Mouse (Mus musculus): ENCODE measurements around the gene Entpd2. TPM values are rescaled to one million over a fixed set of nuclear protein-coding genes. Genes with fewer than 3 reads are reported as not detected.

Gene Entpd2
- total RNA-seq (2015; ENCODE audit: low replicate concordance) (not detected in 2 replicates), total RNA-seq (2017; ENCODE audit: low replicate concordance) (not detected in 2 replicates)

DNA sequence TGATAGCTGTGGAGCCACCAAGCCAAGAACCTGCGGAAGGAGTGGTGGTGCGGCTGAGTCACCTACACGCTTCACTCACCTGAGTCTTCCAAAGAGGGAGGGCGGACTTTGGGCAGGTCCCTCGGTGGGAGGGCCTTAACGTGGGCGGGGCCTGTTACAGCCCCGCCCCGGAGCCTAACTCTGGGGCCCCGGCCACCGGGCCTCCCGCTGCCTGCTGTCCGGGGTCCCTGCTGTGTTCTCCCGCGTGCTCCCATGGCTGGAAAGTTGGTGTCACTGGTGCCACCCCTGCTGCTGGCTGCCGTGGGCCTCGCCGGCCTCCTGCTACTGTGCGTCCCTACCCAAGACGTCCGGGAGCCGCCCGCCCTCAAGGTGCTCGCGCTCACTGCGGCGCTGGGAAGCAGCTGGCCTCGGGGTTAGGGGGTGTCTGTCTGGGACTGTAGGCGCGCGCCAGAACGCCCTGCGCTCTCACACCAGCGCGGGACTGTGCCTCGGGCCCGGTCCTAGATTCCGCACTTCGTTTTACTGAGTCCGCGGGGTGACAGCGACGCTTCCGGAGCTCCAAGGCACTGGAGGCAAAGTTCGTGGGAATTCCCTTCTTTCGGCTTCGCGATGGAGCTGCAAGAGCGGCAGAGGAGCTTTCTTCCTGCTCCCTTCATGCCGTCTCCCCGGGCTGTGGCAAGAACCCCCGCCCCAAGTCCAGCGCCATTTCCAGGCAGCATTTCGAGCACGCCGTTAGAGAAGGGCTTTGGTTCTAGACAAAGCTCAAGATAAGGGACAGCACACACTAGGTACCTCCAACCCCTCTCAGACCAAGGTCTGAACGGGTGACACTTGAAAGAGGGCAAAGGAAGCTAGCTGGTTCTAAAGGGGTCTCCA lies at the start of gene Entpd2:
Gene Entpd2 (plus strand): TSS at position 154 of the 876 bp plus-strand sequence.
- no peak for ATAC-seq (replicated peaks; ENCODE audit: low FRiP score, poor library complexity, severe bottlenecking)

DNA sequence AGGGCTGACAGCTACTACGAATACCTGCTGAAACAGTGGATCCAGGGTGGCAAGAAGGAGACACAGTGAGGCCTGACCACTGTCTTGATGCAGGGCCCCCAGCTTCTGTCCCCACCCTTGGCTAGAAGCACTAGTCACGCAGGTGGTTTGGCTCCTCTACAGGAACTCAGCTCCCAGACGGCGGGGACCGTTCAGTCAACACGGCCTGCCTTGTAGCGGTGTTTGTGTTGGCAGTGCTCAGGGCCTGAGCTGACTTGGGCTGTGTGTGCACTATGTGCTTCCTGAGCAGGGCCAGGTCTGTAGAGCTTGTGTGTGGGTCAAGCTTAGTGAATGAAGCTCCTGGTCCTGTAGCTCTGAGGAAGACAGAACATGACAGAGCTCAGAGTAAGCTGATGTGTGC lies 47.5 kb upstream of the Entpd2 start:
- no peak for ATAC-seq (replicated peaks; ENCODE audit: low FRiP score, poor library complexity, severe bottlenecking)

DNA sequence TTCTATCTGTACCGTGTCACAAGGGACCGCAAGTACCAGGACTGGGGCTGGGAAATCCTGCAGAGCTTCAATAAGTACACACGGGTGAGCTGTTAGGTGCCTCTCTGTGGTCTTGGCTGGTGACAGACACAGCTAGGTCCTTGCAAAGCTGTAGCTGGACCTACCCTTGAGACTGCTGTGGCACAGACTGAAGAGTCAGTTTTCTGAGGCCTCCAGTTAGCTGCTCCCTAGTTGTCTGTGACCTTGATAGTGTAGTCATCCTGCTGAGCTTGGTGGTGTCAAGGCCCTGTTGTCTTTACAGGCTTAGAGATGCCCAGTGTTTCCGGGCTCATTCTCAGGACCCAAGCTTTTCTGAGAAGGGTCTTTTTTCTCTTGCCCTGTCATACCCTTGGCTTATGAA lies 46.2 kb upstream of the Entpd2 start:
- no peak for ATAC-seq (replicated peaks; ENCODE audit: low FRiP score, poor library complexity, severe bottlenecking)

DNA sequence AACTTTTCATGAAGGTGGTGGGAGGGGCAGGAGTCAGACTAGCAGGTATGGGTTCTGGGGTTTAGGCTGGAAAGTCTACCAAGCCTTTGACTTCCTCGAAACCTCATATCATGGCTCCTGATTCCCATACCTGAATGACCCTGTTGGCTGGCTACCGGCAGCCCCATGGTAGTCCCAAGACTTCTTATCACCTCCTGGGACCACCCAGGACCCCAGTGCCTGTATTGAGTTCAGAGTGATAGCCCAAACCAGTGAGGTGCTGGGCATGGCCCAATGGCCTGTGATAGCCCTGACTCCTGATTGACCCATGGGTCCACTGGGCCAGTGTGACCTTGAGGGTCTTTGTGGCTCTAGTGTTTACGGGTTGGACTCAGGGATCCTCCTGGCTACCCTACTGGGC lies 45.0 kb upstream of the Entpd2 start:
- ATAC-seq (replicated peaks; ENCODE audit: low FRiP score, poor library complexity, severe bottlenecking): no peak

DNA sequence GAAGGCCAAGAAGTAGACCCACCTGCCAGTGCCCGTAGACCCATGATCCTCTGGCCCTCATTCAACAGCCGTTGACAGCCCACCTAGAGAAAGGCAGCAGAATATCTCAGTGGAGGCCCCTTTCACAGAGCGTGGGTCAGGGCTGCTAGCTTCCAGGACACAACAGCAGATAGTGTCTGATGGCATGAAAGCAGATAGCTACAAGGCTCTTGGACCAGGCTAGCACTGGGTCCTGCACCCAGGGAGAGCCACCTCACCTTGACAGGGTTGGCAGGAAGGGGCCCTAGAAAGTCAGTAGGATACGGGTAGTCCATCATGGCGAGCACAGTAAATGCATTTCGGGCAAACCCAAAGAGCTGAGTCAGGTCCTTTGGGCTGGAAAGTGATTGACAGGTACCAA lies 41.5 kb upstream of the Entpd2 start:
- no peak for ATAC-seq (replicated peaks; ENCODE audit: low FRiP score, poor library complexity, severe bottlenecking)

DNA sequence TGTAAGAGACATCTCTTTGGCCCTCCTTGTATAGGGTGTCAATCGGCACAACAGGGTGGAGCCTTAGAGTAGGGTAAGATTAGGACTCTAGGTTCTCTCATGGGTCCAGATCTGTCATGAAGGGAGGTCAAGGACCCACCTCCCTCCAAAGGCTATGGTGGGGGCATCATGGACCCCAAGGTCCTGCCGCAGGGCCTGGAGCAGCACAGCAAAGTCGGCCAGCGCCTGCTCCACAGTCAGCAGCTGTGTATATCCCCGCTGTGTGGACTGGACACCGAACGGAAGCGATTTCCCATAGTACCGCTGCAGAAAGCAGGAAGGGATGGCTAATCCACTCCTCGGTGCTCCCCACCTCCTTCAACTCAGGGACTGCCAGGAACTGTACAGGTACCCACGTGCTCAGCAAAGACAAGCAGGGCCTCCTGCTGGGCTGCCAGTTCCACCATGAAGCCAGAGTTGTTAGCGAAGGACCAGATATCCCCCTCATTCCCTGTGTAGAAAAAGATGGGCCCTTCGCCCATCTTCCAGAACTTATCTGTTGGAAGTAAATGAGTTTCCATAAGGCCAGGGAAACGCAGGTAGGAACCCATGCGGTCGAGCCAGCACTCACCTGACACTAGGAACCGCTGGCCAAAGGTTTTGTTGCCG lies 40.1 kb upstream of the Entpd2 start:
- ATAC-seq (replicated peaks; ENCODE audit: low FRiP score, poor library complexity, severe bottlenecking): no peak

DNA sequence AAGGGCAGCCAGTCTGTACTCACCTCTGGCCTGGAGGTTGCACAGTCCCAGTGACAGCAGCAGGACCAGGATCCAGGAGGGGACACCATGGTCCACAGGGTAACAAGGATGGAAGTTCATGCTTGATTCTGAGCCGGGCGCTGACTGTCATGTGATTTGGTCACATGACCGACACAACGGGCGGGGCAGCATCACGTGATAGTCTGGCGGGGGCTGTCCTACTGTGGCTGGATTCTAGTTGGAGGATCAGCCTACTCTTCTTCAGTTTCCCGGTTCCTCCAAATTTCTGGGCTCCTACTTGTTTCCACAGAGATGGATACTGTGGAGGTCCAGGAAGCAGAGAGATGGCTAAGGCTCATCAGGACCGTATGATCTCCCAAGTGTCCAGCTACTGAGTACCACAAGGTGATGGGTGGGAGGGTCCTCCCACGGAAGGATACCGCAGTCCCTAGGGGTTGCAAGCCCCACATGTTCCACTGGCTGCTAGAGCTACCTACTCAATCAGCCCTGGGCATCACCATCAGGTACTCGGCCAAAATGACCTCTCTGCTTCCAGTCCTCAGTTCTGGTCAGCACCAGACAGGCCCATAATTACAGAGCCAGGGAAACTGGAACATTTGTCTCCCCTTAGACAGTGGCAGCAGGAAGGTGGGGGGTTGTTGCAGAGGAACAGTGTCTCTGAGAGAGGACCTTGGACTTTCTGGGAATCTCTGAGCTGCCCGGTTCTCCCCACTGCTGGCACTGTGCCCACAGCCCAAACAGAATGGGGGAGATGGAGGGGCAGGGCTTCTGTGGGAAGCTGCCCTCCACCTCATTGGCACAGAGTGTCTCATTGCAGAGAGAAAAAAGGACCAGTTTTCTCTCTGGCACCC lies 39.2 kb upstream of the Entpd2 start, which contains the start of gene Dpp7:
Gene Dpp7 (minus strand): TSS at position 152 of the 872 bp plus-strand sequence.
- peak; percentile 84 for ATAC-seq (replicated peaks; ENCODE audit: low FRiP score, poor library complexity, severe bottlenecking)

DNA sequence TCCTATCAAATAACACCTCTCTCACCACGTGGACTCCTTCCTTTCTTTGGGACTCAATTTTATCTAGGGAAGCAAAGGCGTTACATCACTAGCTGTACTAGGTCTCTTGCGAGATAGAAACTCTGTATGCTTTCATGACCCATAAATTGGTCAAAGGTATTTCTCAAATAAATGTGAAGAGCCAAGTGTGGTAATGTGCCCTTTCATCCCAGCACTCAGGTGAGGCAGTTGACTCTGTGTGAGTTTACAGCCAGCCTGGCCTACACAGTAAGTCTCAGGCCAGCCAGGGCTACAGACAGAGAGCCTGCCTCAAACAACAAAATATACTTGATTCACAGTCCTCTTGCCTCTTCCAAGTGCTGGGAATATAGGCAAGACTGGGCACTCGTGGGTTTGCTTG lies 35.8 kb upstream of the Entpd2 start:
- no peak for ATAC-seq (replicated peaks; ENCODE audit: low FRiP score, poor library complexity, severe bottlenecking)

DNA sequence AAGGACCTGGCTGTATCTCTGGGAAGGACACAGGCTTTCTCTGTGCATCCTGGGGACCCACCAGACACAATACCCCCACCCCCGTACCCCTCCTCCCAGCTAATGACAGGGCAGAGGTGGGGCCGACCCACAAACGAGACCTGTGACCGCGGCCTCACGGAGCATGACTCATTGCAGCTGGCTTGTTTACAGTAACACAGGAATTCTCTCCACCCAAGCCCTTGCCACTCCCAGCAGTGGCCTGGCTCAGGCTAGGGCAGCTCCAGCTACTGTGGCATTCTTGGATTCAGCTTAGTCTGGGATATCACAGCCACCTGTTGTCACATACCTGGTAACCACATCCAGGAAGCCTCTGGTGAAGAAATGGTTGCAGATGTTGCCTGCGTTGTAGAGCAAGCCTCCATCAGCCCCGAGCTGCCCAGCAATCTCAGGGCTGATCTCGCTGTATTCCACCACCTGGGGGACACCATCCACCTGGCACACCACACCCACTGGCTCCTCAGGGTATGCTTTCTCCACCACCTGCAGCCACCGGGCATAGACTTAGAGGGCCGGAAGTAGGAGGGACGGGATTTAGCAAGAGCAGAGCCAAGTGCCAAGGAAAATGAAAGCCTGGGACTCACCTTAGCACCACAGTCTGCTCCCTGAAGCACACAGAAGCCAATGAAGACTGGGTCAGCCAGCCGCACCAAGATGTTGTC lies 32.0 kb upstream of the Entpd2 start:
- no peak for ATAC-seq (replicated peaks; ENCODE audit: low FRiP score, poor library complexity, severe bottlenecking)

DNA sequence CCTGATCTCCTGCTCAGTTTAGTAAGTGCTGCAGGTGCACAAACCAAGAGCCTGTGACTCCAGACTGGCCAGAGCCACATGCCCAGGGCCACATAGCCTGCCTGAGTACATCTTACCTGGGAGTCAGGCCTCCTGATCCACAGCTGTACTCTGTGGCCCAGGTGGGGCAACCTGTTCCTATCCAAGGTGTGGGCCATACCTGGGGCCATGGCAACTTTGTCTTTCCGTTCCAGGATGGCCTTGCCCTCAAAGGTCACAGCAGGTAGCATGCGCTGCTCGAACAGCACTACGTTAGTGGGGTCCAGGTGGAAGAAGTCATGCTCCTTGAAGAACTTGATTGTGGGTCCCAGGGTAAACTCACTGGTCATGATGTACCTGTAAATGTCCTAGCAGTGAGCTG lies 31.4 kb upstream of the Entpd2 start:
- no peak for ATAC-seq (replicated peaks; ENCODE audit: low FRiP score, poor library complexity, severe bottlenecking)

DNA sequence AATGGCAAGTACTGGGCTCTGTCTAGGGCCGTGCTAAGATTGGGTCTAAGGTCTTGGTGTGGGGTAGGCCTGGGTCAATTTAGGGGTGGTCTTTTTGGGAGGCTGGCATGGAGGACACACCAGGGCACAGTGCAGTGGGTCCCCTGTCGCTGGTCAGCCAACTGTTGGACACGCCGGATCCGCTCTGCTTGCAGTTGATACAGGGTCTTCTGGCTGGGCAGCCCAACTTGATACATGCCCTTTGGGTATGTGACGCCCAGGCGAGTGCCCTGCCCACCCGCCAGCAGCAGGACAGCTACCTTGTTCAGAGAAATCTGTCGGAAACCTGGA lies 30.9 kb upstream of the Entpd2 start:
- ATAC-seq (replicated peaks; ENCODE audit: low FRiP score, poor library complexity, severe bottlenecking): no peak

DNA sequence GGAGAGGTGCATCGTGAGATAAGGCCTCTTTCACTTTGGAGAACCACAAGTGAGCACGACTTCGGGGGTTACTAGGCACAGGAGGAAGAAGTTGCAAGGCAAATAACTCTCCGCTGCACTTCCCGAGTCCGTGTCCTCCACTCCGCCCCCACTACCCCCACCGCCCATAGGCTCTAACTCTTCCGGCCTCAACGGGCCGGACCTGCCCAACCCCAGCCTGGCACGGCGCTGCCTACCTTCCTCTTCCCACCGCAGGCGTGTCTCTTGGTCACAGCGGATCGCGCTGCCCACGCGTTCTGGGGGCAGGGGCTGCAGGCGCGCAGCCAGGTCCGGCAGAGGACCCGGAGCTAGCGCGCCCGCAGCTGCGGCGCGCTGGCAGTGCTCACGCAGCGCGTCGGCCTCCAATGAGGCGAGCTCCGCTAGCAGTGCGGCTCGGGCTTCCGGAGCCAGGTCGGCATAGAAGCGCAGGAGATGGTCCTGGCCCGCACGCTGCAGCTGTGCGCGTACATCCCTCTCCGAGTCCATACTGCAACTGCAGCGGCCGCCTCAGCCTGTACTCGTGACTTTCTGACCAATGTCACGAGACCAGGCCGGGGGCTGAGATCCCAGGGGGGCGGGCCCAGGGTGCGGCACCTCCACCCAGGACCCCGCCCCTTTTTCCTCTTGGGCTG lies 30.4 kb upstream of the Entpd2 start, which contains the start of gene Uap1l1:
Gene Uap1l1 (minus strand): TSS at position 592 of the 671 bp plus-strand sequence.
- ATAC-seq (replicated peaks; ENCODE audit: low FRiP score, poor library complexity, severe bottlenecking): no peak

DNA sequence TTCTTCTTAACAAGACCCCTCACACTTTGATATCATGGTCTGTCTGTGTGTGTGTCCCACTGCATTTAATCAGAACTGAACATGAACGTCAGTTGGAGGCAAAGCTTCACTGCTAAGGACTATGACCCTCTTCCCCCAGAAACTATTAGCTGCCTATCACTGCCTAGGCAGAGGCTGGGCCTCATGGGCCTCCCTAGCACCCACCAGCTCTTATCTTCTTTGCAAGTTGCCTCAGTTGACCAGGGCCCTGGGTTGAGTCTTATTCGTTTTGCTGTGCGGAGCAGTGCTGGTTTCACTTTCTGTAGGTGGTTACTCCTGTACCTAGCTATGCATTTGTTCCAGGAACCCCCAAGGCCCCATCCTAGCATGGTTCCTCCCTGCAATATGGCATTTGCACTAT lies 25.7 kb upstream of the Entpd2 start:
- ATAC-seq (replicated peaks; ENCODE audit: low FRiP score, poor library complexity, severe bottlenecking): no peak

DNA sequence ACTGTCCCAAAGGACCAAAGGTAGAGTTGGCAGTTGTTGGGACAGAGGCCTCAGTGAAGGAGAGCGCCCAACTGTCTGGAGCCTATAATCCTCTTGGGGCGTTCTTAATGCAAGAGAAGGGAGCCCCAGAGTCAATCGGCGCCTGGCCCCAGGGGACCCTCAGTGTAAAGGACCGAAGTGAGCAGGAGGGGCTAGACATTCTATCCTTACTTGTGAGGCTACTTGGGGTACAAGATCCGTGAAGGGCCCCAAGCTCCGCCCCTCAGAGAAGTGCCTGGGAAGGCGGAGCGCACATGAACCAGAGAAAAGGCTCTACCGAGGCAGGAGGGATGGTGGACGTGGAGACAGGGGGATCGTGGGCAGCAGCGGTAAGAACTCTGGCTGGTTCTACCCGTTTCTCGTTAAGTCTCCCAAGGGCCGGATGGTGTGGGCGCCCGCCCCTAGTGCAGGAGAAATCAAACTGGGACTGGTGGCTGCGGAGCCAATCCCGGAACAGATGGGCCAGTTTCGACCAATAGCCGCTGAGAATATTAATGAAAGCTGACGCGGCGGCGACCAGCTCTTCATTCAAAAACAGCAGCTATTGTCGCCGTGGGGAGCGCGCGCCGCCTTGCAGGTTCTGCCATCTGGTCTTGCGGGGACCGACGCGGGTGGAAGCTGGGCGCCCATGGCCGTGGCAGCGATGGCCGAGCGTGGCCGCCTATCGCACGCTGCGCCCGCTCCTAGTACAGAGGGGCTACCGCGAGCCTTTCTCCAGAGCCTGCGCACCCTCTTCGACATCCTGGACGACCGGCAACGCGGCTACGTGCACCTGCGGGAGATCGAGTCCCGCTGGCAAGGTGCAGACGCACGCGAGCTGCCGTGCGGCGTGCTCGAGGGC lies 23.7 kb upstream of the Entpd2 start, which contains the start of gene Sapcd2:
Gene Sapcd2 (plus strand): TSS at position 558 of the 880 bp plus-strand sequence.
- ATAC-seq (replicated peaks; ENCODE audit: low FRiP score, poor library complexity, severe bottlenecking): peak; percentile 89

DNA sequence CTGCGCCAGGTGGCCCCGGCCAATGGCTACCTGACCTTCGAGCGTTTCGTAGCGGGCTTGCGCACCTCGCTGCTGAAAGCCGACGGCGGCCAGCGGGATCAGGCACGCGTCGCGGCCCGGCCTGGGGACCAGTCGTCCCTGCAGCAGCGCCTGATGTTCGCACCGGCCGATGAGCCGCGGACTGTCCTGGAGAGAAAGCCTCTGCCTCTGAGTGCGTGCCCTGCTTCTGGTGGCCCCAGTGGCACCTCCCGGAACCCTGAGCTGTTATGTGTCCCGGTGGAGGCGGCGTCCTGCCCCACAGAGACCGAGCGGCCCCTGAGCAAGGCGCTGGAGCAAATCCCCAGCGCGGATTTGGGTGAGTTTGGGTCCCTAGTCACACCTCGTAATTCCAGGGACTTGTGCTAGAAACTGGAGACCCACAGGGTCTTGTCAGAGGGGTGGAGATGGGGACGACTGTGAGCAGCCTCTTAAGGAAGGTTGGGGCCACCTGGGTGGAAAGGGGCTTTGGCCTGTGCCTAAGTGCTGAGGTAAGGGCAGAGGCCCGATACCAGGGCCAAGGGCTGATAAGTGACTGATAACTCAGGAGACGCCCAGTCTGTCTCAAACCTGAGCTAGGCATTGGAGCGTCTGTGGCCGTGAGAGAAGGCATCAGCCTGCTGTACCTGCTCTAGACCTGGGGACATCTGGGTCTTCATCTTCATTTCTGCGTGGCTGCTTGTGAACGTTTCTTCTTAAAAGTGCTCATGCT lies 22.9 kb upstream of the Entpd2 start:
- ATAC-seq (replicated peaks; ENCODE audit: low FRiP score, poor library complexity, severe bottlenecking): no peak

DNA sequence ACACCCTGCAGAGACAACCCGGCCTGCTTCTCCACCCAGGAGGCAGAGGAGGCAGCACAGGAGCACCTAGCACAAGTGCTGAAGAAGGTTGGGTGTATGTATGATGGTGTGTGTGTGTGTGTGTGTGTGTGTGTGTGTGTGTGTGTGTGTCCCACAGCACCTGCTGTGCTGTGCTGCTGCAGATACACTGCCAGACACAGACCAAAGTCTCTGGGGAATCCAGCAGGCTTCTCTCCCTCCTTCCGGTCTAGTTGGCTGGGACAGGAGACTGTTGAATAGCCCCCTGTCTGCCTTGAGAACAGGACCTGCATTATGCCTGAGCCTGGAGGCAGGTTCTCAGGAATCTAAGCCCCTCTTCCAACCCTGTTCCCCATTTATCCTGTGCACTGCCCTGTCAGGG lies 22.2 kb upstream of the Entpd2 start:
- no peak for ATAC-seq (replicated peaks; ENCODE audit: low FRiP score, poor library complexity, severe bottlenecking)

DNA sequence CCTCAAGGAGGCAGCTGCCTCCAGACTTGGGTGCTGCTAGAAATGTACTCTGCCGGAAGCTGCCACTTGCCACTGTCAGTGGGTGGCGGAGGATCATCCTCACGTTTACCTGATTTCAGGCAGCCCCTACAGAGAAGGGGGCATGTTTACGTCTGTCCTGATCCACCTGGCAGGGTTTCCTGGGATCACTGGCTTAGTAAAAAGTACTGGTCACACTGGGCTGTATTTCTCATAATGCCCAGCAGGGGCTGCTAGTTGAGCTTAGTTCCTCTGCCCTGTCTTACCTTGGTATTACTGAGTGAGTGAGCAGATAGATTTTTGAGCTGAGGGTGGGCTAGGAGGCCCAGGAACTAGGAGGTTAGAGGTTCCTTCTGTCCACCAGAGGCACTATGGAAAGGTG lies 19.1 kb upstream of the Entpd2 start:
- ATAC-seq (replicated peaks; ENCODE audit: low FRiP score, poor library complexity, severe bottlenecking): peak; percentile 46; the same call in 1 of the 2 replicates
